Mouse (Mus musculus) v-Abl transformed pro-B cells (cell line): ENCODE results near the gene Fam83f.

Experiments used
- in situ Hi-C, 2 experiments: fragments of 400-800 bp; cut with MboI; formaldehyde crosslinking; loops; one replicate each; pipeline ENCODE4 v1.15.1; 2025; ENCODE audit not compliant: unreplicated experiment in 2 of 2

Fam83f gene

DNA sequence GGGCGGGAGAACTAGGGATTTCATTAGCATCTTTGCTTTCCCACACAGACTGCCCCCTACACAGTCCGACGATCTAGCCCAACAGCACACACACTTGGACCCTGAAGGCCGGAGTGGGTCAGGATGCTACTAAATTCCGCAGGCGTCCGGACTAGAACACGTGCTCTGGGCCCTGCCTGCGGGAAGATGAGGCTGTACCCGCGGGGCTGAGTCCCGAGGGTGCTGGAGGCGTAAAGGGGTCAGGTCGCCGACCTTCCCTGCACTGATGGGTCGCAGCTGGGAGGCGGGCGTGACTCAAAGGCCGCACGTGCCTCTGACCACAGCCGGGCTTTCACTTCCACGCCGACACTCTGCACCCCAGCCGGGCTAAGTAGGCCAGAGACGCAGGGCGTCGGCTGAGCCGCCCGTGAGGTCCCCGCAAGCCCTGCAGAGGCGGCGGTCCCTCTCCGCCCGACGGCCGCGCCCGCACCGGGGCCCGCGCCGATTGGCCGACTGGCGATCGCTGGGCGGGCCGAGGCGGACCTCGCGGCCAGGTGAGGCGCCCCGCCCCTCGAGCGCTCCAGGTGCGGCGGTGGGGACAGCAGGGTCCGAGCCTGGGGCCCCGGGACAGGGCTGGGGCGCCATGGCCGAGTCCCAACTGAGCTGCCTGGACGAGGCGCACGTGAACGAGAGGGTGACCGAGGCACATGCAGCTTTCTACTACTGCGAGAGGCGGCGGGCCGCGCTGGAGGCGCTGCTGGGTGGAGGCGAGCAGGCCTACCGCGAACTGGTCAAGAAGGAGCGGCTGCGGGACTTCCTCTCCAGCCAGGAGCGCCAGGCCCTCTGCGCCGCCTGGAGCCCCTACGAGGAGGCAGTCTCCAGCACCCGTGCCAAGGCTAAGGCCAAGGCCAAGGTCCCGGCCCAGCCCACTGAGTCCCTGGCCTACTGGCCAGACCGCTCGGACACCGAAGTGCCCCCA, at the start of gene Fam83f:
Fam83f (plus strand) TSS at position 553 of the 958 bp plus-strand sequence.
- in situ Hi-C loops: no loop called here

DNA sequence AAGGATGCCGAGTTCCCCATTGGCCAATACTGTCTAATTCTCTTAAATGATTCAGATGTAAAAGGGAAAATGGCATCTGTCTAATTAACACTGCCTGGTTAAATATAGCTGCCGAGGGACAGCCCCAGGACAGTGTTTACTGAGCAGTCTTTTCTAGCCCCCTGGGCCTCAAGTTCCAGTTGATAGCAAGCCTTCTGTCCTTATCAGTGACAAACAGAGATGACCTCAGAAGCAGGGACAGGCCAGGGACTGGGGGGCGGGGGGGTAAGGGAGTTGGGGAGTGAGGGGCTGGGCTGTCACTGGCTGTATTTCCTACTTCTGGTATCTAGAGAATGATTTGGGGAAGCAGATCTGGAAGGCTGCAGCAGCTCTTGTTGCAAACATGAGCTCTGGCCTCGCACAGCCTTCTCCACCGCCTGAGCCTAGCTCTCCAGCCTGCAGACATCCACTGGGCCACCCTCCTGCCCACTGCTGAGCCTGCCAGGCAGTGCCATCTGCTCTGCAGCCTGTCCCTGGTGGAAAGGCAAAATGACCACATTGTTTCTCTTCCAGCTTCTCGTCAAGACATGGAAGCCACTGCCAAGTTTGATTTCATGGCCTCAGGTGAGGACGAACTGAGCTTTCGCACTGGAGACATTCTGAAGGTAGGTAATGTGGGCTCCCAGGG, 48.3 kb upstream of the Fam83f start:
- in situ Hi-C loops: no loop called here

DNA sequence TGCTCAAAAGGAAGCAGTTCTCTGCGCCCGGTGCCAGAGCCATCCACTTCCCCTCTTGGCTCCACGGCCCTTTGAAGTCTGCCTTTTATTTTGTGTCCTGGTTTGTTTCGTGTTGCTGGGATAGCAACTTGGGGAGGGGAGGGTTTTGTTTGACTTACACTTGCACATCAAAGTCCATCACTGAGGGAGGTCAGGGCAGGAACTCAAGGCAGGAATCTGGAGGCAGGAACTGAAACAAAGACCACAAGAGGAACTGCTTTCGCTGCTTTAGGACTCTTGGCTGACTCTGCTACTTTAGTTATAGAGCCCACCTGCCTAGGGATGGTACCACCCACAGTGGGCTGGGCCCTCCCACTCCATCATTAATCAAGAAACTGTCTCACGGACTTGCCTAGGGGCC, 45.2 kb upstream of the Fam83f start:
- in situ Hi-C loops: loop anchor here in 1 of 2 experiments (25.0 kb wide), 1 partner anchor 161 kb away; no protein-coding TSS in a partner anchor

DNA sequence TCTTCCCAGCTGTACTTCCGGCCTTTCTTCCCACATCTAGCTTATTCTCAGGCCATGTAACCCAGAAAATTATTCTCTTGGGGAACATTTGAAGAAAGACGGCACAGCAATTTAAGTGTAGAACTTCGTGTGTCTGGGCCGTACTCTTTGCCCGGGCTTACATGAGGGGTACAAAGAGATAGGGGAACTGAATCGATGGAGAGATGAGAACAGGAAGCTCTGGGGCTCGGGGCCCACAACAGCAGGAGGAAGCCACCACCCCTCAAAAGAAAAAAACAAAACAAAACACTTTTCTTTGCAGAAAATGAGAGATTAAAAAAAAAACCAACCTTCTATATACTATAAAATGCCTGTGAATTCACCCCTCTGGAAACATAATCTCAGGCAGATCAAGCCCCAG, 41.5 kb upstream of the Fam83f start:
- in situ Hi-C loops: loop anchor here (5.0 to 25.0 kb wide), 4 partner anchors 67 to 365 kb away; partner anchors contain the start of gene Rps19bp1 (in 1 of the 2)

DNA sequence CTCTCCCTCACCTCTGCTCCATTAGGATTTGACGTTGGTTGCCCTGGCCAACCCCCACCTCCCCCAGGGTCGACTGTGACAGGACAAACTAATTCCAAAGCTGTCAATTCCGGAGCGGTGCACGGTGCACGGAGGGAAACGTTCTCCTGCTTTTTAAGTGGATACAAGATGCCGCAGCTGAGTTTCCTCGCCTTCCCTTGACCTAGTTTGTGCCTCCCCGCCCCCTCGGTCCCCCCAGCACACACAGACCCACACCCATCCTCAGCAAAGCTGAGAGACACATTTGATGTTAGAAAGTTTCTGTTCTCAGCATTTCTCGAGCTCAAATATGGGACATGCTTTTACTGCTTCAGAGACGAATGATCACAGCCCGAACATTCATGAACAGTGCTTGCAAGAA, 40.9 kb upstream of the Fam83f start:
- in situ Hi-C loops: loop anchor here (5.0 to 25.0 kb wide), 4 partner anchors 67 to 366 kb away; partner anchors contain the start of gene Rps19bp1 (in 1 of the 2)

DNA sequence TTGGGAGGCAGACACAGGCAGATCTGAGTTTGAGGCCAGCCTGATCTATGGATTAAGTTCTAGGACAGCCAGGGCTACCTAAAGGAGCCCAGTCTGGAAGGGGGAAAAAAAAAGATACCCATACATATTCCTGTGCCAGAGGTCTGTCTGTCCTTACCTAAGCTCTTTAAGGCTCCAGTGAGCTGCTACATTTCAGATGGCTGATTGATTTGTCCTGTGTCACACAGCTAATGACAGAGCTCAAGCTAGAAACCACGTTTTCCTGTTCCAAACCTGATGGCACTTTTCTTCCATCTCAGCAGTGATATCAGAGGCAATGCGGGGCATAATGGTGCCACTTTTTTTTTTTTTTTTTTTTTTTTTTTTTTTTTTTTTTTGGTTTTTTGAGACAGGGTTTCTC, 40.3 kb upstream of the Fam83f start:
- in situ Hi-C loops: loop anchor here (5.0 to 25.0 kb wide), 4 partner anchors 66 to 367 kb away; partner anchors contain the start of gene Rps19bp1 (in 1 of the 2)

DNA sequence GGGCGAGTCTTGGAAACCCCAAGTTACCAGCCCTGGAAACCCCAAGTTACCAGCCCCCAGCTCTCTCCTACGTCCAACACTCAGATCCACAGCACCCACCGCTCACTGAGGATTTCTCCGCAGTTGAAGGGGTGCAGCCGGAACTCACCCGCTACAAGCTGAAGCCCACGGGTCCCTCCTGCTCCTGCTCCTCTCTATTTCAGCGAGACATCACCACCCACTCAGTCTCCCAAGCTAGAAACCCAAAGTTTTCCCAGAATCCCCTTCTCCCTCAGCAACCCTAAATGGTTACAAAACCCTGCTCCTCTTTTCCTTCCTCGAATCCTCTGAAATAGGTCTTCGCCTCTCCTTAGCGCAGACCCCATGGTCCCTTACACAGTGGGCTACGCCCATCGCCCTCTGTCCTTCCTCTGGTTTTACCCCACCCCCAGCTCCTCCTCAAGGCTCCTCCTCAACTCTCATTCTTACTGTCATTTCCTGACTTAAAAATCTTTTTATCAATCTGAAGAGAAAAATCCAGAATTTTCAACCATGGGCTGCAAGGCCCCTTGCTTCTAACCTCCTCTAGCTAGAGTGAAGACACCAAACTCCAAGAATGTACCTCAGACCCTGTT, 39.3 kb upstream of the Fam83f start:
- in situ Hi-C loops: loop anchor here (5.0 to 25.0 kb wide), 4 partner anchors 65 to 368 kb away; partner anchors contain the start of gene Rps19bp1 (in 1 of the 2)

DNA sequence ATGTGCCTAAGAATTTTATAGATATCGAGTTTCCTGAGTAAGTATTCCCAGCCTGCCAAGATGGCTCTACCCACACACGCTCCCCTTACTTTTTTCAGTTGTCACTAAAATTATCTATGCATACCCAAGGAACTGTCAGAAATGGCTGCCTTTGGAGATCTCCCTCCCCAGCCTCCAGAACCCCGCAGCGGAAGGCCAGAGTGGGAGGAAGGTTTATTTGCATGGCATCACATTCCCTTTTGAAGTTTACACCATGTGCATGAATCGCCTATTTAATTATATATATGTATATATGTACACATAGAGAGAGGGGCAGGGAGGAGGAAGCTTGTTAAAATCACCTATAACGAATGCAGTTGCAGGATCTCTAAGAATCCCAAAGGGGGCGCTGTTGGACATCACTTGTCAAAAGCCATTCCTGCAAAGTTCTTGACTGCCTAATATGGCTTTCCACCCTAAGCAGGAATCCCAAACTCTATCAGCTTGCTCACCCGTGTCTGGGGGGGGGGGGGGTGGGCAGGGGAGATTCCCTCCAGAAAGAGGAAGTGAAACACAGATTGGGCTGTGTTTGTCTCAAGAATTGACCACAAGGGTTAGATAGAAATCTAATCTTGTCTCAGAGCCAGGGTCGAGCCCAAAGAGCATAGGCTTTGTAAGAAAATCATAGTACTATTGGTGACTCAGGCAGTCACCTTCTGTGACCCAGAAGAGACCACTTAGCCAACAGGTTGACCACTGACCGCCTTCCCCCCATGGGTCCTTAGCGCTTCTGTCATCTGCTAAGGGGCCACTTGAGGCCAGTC, 37.1 kb upstream of the Fam83f start:
- in situ Hi-C loops: loop anchor here (5.0 to 25.0 kb wide), 4 partner anchors 63 to 370 kb away; partner anchors contain the start of gene Rps19bp1 (in 1 of the 2)

DNA sequence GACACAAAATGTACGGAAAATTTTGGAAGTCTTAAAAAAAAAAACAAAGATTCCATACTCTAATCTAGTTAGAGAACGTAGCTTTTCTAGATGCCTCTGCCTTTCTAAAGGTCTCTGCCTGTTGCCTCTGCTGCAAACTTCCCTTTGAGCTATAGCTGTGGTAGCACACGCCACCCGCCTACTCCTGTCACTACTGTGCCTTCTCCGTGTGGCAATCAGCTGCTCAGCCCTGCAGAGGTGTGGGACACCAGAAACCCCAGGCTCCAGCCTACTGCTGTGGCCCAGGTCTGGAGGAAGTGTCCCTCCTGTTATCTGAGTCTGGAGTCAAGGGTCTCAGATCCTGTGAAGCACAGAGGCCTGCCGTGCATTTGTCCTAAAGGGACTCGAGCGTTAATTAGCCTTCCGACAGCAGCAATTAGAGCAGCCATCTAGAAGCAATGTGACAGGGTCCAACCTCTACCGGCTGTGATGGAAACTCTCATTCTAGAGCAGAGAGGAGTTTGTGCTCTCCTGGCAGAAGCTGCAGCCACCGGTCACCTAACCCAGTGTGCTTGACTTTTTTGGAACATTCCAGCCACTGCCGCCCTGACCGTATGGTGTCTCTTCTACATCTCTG, 34.8 kb upstream of the Fam83f start:
- in situ Hi-C loops: loop anchor here in 1 of 2 experiments (10.0 to 25.0 kb wide), 2 partner anchors 150 to 372 kb away; partner anchors contain the start of gene Rps19bp1

DNA sequence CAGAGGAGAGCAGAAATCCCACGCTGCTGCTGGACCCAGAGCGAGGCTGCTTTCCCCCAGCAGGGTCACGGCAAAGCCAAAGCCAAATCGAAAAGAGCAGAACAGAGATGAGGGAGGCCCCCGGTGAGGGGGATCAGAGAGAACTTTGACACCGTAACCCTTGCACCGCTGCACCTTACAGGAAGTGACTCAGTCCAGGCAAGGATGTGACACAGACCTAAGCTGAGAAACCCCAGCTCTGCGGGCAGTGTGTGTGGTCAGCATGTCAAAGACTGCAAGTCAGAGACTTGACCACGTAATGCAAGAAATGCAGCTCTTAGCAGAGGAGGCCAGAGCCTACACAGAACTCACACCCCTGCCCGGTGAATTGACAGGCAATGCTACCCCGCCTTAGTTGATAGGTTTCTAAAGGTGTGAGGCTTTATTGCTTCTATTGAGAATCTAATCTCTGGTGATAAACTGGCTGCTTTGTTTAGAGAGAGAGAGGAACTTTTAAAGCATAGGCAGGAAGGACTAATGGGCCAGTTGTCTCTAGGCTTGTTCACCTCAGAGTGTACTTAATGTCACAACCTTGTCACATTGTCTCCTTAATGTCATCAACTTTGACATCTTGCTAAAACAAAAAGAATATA, 32.5 kb upstream of the Fam83f start:
- in situ Hi-C loops: loop anchor here in 1 of 2 experiments (10.0 to 25.0 kb wide), 2 partner anchors 148 to 374 kb away; partner anchors contain the start of gene Rps19bp1

DNA sequence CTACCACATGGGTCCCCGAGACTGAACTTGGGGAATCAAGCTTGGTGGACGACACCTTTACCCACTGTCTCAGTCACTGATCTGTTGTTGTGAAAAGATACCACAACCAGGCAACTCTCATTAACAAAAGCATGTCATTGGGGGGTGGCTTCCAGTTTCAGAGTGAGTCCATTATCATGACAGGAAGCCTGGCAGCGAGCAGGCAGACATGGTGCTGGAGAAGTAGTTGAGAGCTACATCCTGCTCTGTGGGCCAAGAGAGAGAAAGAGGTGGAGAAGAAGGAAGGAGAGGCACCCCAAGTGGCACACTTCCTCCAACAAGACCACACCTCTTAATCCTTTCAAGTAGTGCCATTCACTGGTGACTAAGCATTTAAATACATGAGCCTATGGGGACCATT, 31.8 kb upstream of the Fam83f start:
- in situ Hi-C loops: loop anchor here (5.0 to 25.0 kb wide), 3 partner anchors 37 to 375 kb away; partner anchors contain the start of gene Rps19bp1 (in 1 of the 2)

DNA sequence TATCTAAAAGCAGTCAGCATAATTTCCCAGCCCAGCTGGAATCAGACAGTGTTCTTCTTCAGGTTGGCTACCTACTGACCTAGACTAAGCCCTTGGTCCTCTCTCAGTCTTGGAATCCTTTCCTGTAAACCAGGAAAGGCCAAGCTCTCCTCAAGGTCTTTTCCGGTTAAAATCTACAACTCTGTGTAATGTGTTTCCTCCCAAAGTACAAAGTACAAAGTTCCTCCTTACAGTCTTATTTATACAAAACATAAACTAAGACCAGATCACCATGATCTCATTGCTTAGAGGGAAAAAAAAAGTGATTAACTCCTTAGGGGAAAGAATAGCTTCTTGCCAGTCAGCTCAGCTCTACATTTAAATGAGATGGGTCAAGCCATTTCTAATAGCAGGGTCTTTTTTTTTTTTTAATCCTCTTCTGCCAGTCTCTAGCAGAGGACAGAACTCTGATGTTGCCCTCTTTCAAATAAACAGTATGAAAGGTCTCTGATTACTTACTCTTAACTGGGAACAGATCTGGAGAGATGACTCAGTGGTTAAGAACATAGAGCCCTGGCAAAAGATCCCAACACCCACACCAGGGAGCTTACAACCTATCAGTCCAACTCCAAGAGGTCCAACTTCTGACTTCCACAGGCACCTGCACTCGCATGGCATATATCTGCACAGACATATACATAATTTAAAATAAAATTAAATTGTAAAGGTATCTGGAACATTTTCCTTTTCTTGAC, 29.8 kb upstream of the Fam83f start:
- in situ Hi-C loops: loop anchor here (5.0 to 25.0 kb wide), 2 partner anchors 35 to 145 kb away; no protein-coding TSS in a partner anchor

DNA sequence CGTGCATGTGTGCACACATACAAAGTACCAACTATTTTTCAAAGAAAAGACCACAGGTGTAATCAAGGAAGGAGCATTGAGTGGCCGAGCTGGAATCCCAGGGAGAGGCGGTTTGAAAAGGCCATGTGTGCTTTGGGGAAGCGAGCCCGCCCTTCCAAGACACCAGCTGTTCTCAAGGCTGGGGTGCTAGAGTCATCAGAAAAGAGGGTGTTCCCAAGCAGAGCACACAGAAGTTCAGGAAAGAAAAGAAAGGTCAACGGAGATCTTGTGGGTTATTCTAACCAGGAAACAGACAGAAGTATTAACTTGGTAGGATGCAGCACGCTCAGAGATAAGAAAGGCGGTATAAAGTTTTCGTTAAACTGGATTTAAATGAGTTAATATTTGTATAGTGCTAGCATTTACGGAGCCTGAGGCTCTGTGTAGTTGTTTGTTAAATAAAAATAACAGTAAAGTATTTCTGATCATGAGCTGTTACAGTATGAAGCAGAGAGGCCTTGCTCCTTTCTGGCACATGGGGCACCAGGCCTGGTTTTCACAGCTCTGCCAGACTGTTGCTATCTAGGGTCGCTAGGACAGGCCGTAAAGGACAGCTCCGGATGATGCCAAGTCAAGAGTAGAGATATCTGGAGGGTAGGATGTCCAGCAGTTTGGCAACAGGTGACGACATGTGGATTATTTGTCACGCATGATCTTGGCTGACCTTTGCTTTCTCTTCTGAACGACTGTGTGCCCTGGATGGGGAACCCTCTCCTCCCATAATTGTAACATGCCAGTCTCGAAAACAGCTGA, 26.4 kb upstream of the Fam83f start:
- in situ Hi-C loops: loop anchor here in 1 of 2 experiments (25.0 kb wide), 1 partner anchor 142 kb away; no protein-coding TSS in a partner anchor

DNA sequence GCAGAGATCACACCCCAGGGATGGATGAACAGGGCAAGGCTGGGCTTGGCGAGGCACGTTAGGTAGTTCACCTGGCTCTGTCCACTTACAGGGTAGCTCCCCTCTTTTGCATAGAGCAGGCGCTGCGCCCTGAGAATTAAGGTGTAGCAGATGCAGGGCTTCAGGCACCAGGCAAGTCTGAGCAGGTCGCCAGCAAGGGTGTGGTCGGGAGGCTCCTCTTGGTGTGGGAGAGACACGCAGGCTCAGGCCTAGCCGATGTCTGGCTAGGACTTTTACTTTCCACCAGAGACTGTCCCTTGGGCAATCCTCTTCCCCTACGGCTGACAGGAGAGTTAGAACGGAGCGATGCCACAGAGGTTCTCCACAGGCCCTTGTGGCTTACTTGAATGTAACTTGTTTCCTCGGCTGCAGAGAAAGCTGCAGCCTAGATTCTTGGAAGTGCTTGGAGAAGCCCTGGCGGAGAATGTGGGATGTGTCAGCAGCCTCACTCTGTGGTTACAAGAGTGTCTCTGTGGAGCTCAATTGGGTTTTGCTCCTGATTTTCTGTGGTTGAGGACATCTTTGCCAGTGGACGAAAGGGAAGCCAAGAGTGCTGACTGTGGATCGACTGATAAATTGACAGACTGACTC, 22.6 kb upstream of the Fam83f start:
- in situ Hi-C loops: loop anchor here in 1 of 2 experiments (25.0 kb wide), 1 partner anchor 138 kb away; no protein-coding TSS in a partner anchor

DNA sequence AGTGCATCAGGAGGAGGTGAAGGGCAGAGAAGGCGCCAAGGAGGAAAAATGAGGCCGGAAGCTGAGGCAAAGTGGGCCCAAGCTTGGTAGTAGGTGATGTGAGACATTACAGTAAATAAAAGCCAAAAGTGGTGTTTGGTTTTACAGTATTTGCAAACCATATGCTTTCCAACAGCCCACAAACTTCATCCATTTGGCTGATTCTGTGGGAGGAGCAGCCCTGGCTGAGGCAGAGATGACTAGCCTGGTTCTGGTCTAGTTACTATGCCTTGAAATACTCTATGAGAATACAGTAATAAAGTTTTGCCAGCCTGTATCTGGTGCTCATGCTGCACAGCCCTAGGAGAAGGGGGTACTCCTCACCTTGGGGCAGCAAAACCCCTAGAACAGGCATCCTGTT, 21.2 kb upstream of the Fam83f start:
- in situ Hi-C loops: no loop called here

DNA sequence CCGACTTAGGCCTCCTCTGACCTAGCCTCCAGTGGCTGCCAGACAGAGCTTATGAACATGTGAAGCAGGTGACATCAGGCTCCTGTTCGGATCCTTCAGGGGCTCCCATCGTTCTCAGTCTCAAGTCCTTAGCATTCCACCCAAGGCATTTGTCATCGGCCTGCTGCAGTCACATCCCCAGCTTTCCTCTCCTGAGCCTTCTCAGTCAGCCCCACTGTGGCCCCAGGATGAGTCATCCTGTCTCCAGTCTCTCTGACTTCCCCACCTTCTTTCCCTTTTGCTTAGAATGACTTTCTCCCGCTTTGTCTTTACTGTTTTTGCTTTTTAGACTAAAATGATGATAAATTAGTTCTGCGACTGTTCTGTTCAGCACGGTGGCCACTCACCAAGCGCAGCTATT, 17.8 kb upstream of the Fam83f start:
- in situ Hi-C loops: no loop called here
